Mouse (Mus musculus): Measurements from ENCODE around the gene Sgsm1.
"Not testable (repeated sequence)": the region's sequence is repeated elsewhere in the genome, so short reads cannot be mapped to it uniquely, and the experiment has no call there.

Gene Sgsm1

GRCm38 (mm10) chr5:113310377-113311003 is at the start of gene Sgsm1:
Gene Sgsm1 (minus strand): TSS chr5:113310786.
- DNase-seq (ENCODE audit: extremely low read depth, low read depth), result no peak

DNA sequence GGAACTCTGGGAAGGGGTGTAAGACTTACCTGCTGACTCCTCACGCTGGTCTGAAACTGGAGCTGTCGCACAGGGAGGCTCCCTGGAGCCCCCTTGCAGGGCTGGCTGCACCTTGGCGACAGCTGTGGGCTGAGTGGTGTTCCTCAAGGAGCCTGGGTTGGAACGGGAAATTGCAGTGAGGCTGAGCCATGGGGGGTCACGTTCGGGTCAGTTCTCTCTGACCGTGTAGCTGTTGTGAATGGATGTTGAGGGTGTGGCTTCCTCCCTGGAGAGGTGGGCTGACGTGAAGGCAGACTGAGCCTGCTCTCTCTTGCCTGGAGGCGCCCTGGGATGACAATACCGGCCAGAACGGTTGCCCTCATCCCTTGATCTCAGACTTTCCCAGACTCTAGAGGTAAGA is 48.2 kb upstream of the Sgsm1 start:
- no peak for DNase-seq (ENCODE audit: extremely low read depth, low read depth)

- no peak for DNase-seq (ENCODE audit: extremely low read depth, low read depth)
Observed at GRCm38 (mm10) chr5:113357656-113358055, 47.1 kb upstream of the Sgsm1 start.

DNA sequence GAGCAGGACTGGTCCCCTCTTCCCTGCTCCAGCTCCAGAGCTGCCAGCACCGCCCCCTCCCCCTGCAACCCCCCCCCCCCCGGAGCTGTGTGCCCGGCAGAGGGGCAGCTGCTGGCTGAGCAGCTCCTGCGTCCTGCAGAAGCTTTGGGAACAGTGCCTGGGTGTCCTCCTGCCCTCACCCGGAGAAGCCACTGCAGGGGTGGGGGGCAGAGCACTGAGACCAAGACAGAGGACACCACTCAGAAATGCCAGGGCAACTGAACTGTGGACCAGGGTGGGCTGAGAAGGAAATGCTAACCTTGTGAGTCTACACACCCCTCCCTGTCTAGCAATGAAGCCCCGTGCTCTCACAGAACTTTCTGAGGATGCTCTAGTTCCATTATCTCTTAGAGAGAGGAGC is 46.6 kb upstream of the Sgsm1 start, which contains the start of gene Aym1:
Gene Aym1 (plus strand): TSS at position 109 of the 400 bp plus-strand sequence.
- no peak for DNase-seq (ENCODE audit: extremely low read depth, low read depth)

DNA sequence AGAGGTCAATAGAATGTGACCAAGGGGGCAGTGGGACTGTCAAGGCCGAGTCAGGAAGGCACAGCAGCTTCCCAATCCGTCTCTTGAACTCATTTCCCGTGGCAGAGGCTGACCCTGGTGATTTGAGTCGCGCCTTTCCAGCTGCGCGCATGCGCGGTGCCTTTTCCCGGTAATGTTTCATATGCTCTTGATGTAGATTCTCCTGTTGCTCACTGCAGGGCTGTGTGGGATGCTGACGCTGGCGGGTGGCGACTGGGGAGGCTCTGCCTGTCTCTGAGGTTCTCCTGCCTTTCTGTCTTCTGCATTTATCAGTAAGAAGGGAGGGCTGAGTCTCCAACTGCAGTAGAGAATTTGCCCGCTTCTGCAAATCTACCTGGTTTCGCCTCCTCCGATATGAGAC is 43.7 kb upstream of the Sgsm1 start:
- DNase-seq (ENCODE audit: extremely low read depth, low read depth), result no peak

DNA sequence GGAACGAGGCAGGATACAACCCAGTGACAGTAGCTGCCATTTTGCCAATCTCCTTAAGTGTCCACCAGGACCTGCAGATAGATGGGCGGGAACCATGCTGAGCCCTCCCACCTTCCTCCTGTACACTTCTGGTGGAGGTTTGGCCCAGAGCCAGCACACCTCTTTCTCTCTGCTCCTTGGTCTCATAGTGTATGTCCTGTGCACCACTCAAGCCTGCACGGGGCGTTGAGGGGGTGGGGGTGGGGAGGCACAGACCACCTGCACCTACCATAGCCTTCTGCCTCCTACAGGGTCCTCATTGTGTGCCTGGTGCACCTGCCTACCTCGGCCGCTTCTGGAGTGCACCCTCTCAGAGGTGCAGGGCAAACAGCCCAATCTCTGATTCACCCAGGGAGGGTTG is 42.0 kb upstream of the Sgsm1 start:
- no peak for DNase-seq (ENCODE audit: extremely low read depth, low read depth)

- DNase-seq (ENCODE audit: extremely low read depth, low read depth), result no peak
Observed at GRCm38 (mm10) chr5:113351768-113352167, 41.2 kb upstream of the Sgsm1 start.

GRCm38 (mm10) chr5:113349810-113350209 is 39.2 kb upstream of the Sgsm1 start:
- DNase-seq (ENCODE audit: extremely low read depth, low read depth), result no peak

DNA sequence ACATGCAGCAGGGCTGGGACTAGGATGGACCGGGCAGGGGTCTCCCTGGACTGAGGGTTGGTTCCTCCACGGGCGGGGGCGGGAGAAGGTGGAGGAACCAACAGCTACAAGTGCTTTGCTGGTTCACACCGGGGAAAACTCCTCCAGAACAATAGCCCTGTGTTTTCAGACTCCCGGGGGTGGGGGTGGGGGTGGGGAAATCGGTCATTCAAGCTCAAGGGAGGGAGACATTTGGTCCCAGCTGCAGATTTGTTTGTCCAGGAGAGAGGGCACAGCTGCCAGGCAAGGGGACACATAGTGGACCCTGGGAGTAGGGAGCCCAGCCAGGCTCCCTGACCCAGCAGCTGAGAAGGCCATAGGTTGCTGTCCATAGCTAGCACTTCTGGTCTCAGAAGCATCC is 38.6 kb upstream of the Sgsm1 start:
- no peak for DNase-seq (ENCODE audit: extremely low read depth, low read depth)

GRCm38 (mm10) chr5:113348597-113348996 is 38.0 kb upstream of the Sgsm1 start:
- no peak for DNase-seq (ENCODE audit: extremely low read depth, low read depth)

GRCm38 (mm10) chr5:113347593-113347992 is 37.0 kb upstream of the Sgsm1 start:
- no peak for DNase-seq (ENCODE audit: extremely low read depth, low read depth)

DNA sequence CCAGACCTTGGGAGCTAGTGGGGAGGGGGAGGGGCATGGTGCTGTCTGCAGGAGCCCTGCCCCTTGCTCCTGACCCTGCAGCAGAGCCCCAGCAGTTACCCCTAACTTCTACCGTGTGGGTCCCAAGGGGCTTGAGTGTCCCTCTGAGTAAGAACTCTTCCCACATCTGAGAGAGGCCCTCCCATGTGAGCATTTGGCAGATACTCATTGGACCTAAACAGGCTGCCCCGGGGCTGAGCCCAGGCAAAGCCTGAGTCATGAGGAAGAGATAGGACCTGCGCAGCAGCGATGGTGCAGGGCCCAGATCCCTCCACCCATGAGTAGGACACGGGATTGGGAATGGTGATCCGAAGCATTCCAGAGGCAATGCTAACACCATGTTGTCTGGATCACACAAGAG is 36.1 kb upstream of the Sgsm1 start:
- DNase-seq (ENCODE audit: extremely low read depth, low read depth), result not testable (repeated sequence)

DNA sequence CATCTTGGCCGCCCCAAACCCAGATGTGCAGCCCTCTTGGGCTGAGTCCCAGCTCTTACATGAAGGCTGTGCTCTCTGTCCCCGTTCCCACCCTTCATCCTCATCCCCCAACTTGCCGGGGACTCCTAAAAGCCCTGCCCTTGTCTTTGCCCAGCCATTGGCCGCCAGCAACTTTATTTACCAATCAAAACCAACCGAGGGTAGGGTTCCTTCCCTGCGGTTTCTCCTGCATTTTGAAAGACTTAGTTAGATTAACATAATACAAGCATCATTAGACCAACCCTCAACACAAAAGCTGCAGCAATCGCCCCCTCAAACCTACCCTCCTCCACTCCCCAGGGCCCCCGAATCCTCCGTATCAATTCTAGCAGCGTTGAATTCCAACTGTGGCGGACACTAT is 35.2 kb upstream of the Sgsm1 start:
- DNase-seq (ENCODE audit: extremely low read depth, low read depth), result no peak

DNA sequence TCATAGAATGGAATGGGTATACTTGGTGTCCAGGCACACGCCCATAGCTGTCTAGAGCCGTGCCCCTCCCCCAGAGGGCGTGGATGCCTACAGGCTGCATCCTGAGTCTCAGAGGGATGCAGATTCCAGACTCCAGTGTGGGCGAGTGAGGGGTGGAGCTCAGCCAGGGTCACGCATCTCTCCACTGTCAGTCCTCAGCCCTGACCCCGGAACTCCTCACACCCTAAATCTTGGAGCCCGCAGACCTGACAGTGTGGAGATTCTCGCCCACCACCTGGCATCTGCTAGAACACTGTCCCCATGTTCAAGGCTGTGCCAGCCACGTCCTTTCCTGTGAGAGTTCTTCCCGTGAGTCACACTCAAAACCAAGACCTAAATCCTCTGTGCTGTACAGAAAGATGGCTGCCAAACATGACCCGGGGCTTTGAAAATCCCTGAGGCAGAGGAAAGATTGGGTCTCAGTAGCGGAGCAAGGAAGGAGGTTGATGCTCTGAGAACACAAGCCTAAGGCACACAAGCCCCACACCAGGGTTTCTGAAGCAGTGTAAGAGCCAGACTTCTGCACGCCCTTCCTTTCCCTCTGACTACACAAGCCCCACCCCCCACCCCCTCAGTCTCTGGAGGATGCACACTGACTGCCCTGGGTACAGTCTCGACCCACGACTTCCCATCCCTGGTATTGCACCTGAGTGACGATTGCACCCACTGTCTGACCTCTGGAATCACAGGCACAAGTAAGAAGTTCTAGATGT is 34.2 kb upstream of the Sgsm1 start:
- DNase-seq (ENCODE audit: extremely low read depth, low read depth), result no peak

- no peak for DNase-seq (ENCODE audit: extremely low read depth, low read depth)
Observed at GRCm38 (mm10) chr5:113336281-113336680, 25.7 kb upstream of the Sgsm1 start.

DNA sequence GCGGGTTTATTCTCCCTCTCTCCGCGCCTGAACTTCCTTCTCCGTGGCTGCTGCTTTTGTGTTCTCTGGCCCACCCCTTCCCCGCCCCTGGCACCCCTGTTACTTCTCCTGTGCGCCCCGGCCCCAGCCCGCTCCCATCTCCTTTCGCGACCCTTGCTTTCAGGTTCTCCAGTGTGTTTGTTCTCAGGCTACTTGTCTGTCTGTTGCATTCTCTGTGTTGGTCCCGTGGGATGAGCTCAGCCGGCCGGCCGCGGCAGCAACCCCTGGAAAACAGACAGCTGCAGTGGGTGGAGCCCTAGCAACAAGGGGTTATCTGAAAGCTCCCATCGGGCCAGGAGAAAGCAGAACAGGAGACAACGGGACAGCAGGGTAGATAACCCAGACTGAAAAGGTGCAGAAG is 25.1 kb upstream of the Sgsm1 start:
- no peak for DNase-seq (ENCODE audit: extremely low read depth, low read depth)

DNA sequence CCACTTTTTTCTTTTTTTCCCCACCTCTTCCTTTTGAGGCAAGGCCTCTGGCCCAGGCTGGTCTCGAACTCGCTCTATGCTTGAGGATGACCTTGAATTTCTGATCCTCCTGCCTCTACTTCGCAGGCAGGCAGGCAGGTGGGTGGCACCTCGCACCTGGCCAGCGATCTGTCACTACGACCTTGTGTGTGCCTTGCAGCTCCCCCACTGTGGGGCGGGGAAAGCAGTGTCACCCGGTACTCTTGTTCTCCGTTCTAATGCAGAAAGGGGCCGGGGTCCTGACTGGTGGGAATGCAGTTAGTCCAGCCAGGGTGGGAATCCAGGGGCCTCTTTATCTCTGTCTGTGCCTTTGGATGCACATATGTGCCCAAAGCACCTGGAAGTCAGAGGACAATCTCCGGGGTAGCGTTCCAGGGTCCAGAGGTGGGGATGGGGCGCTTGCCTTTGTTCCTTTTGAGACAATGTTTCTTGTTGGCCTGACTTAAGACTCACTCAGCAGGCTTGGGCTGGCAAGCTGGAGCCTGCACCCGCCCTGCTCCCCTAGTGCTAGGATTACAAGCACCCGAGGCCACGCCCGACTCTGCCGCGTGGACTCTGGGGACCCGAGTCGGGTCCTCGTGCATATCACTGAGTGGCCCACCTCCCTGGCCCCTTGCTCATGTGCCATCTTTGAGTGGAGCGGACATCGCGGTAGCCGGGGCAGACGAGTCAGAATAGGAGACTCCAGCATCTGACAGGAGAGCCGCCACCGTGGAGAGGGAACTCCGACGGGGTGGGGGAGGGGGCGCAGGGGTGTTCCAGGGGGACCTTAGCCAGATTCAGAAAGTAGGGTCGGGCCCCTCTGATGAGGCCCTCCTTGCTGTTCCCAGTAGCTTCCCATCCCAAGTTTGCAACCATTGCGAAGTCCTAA is 24.3 kb upstream of the Sgsm1 start:
- no peak for DNase-seq (ENCODE audit: extremely low read depth, low read depth)

- no peak for DNase-seq (ENCODE audit: extremely low read depth, low read depth)
Observed at GRCm38 (mm10) chr5:113332899-113333298, 22.3 kb upstream of the Sgsm1 start.

GRCm38 (mm10) chr5:113332239-113332638 is 21.7 kb upstream of the Sgsm1 start:
- DNase-seq (ENCODE audit: extremely low read depth, low read depth), result no peak

GRCm38 (mm10) chr5:113330202-113330601 is 19.6 kb upstream of the Sgsm1 start:
- no peak for DNase-seq (ENCODE audit: extremely low read depth, low read depth)

DNA sequence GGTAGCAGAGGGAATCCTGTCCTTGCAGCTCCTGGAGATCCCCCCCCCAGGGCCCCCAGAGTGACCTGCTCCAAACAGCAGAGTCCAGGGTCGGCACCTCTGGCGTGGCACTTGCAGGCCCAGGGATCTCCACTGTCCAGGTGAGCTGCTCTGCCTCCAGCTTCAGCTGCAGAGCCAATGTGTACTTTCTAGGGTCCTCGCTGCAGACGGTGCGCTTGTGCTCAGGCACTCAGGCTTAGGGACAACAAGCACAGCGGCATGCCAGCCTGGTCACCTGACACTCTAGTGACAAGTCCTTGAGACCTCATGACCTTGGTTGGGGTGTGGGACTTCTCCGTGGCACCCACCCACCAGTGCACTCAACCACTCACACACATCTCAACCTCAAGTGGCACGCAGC is 18.9 kb upstream of the Sgsm1 start:
- DNase-seq (ENCODE audit: extremely low read depth, low read depth), result no peak
